Mouse (Mus musculus) splenic B cell, adult 2 months (primary cell): ENCODE data around the gene Tmc3.
A peak's percentile ranks its signal among the peaks of the same experiment; 100 is the strongest.

Experiments used
- DNase-seq: peaks from one replicate; pipeline ENCODE4 v3.0.0-alpha.2; 2011; ENCODE audit warnings: low read depth, low spot score
- H3K27me3 ChIP-seq: 2 replicates; pipeline ENCODE4 v1.6.1; 2012; ENCODE audit warnings: mild to moderate bottlenecking, low read length, moderate library complexity, mixed read lengths; ENCODE audit not compliant: control insufficient read depth, poor library complexity, insufficient read depth, severe bottlenecking
- H3K36me3 ChIP-seq: 2 replicates; pipeline ENCODE4 v1.6.1; 2012; ENCODE audit warnings: mild to moderate bottlenecking, low read length, moderate library complexity, mixed read lengths; ENCODE audit not compliant: control insufficient read depth, poor library complexity, insufficient read depth, severe bottlenecking

Gene Tmc3

GRCm38 (mm10) chr7:83569436-83569835 is 15.3 kb upstream of the Tmc3 start:
- Histone ChIP-seq H3K27me3 (no peaks in the 10 kb centered on the region), H3K36me3 (no peaks in the 10 kb centered on the region)
- DNase-seq, result no peak

GRCm38 (mm10) chr7:83571077-83571476 is 13.7 kb upstream of the Tmc3 start:
- Histone ChIP-seq H3K36me3 (no peaks in the 10 kb centered on the region), H3K27me3 (no peaks in the 10 kb centered on the region)
- DNase-seq, result no peak

- DNase-seq, result no peak
- H3K36me3 ChIP-seq, result no peaks in the 10 kb centered on the region
- H3K27me3 ChIP-seq, result no peaks in the 10 kb centered on the region
Measured at GRCm38 (mm10) chr7:83571901-83572300, 12.8 kb upstream of the Tmc3 start.

GRCm38 (mm10) chr7:83572451-83572850 is 12.3 kb upstream of the Tmc3 start:
- DNase-seq, result no peak
- Histone ChIP-seq H3K27me3 (no peaks in the 10 kb centered on the region), H3K36me3 (no peaks in the 10 kb centered on the region)

- no peaks in the 10 kb centered on the region for H3K27me3 ChIP-seq
- H3K36me3 ChIP-seq, result no peaks in the 10 kb centered on the region
- DNase-seq, result no peak
Measured at GRCm38 (mm10) chr7:83580946-83581345, 3.8 kb upstream of the Tmc3 start.

GRCm38 (mm10) chr7:83594056-83594455 is 9.3 kb downstream of the Tmc3 start:
- Histone ChIP-seq H3K27me3 (no peaks in the 10 kb centered on the region), H3K36me3 (no peaks in the 10 kb centered on the region)
- DNase-seq, result no peak

- no peak for DNase-seq
- Histone ChIP-seq H3K27me3 (no peaks in the 10 kb centered on the region), H3K36me3 (no peaks in the 10 kb centered on the region)
Measured at GRCm38 (mm10) chr7:83597063-83597462, 12.3 kb downstream of the Tmc3 start.

- no peak for DNase-seq
- H3K27me3 ChIP-seq, result no peaks in the 10 kb centered on the region
- H3K36me3 ChIP-seq, result no peaks in the 10 kb centered on the region
Measured at GRCm38 (mm10) chr7:83598997-83599912, 14.5 kb downstream of the Tmc3 start.

GRCm38 (mm10) chr7:83599913-83600286 is 15.2 kb downstream of the Tmc3 start:
- Histone ChIP-seq H3K27me3 (no peaks in the 10 kb centered on the region), H3K36me3 (no peaks in the 10 kb centered on the region)
- DNase-seq, result peak; percentile 70

- Histone ChIP-seq H3K36me3 (no peaks in the 10 kb centered on the region), H3K27me3 (no peaks in the 10 kb centered on the region)
- no peak for DNase-seq
Measured at GRCm38 (mm10) chr7:83604180-83604944, 19.6 kb downstream of the Tmc3 start.

- Histone ChIP-seq H3K27me3 (no peaks in the 10 kb centered on the region), H3K36me3 (no peaks in the 10 kb centered on the region)
- DNase-seq, result no peak
Measured at GRCm38 (mm10) chr7:83606796-83607195, 22.1 kb downstream of the Tmc3 start.

- Histone ChIP-seq H3K27me3 (no peaks in the 10 kb centered on the region), H3K36me3 (no peaks in the 10 kb centered on the region)
- no peak for DNase-seq
Measured at GRCm38 (mm10) chr7:83609891-83610290, 25.2 kb downstream of the Tmc3 start.

GRCm38 (mm10) chr7:83611886-83612285 is 27.2 kb downstream of the Tmc3 start:
- DNase-seq, result no peak
- Histone ChIP-seq H3K27me3 (no peaks in the 10 kb centered on the region), H3K36me3 (no peaks in the 10 kb centered on the region)

GRCm38 (mm10) chr7:83615272-83615671 is 30.5 kb downstream of the Tmc3 start:
- Histone ChIP-seq H3K27me3 (no peaks in the 10 kb centered on the region), H3K36me3 (no peaks in the 10 kb centered on the region)
- DNase-seq, result no peak

GRCm38 (mm10) chr7:83615815-83616214 is 31.1 kb downstream of the Tmc3 start:
- no peaks in the 10 kb centered on the region for H3K36me3 ChIP-seq
- no peaks in the 10 kb centered on the region for H3K27me3 ChIP-seq
- DNase-seq, result peak; percentile 42
